Mouse (Mus musculus): ENCODE results near the gene Vstm2b. TPM values are rescaled to one million over a fixed set of nuclear protein-coding genes. Genes with fewer than 3 reads are reported as not detected.

Vstm2b gene
- 3.7 and 23.7 TPM in 2 replicates for polyA plus RNA-seq (2012; rRNA removed; ENCODE audit: low replicate concordance)

GRCm38 (mm10) chr7:40898096-40898710 is at the start of gene Vstm2b:
Gene Vstm2b (plus strand): TSS chr7:40898328.

Other genes starting within 250 kb of the Vstm2b start
- not detected in 2 replicates for gene 4930433I11Rik, start 89.2 kb downstream of the Vstm2b start, polyA plus RNA-seq (2012; rRNA removed; ENCODE audit: low replicate concordance)
- not detected in 2 replicates for gene Gm4884, start 134.4 kb downstream of the Vstm2b start, polyA plus RNA-seq (2012; rRNA removed; ENCODE audit: low replicate concordance)